Comparison of ENCODE assay signal across 9 mouse cellular contexts in genomic region chr10:42862102-42862740, GRCm38 (mm10). TPM values are rescaled to one million over a fixed set of nuclear protein-coding genes. Genes with fewer than 3 reads are reported as not detected.
DNase-seq lines count a peak whose midpoint lies in the region; ATAC-seq and TF ChIP-seq lines count a peak whose summit lies in the region.
"Had no signal": no experiment of that assay in that cellular context is flagged by ENCODE, and none has a peak within 500 bp of the region (broad histone marks: within the 10 kb centered on the region; RNA-seq: fewer than 3 reads in every experiment).

No protein-coding gene starts in this region.

- TF ChIP-seq EP300 in liver, embryonic 14.5 days (IDR thresholded peaks at IDR 0.05; ENCODE audit: low read depth), result no peak

- peak; percentile 59 for DNase-seq in gastrocnemius, adult 18-20 months (ENCODE audit: low spot score)
- no peak for DNase-seq in gastrocnemius, postnatal 36 days
- peak; percentile 86 for DNase-seq in T-cell, adult 2 months (ENCODE audit: low spot score)
- DNase-seq in hindbrain, postnatal 0 days (ENCODE audit: low spot score), result peak; percentile 17
- no peak for DNase-seq in liver, embryonic 14.5 days (ENCODE audit: low read depth in 3 of 3, low spot score in 3 of 3)
- DNase-seq in right cerebral cortex, postnatal 25 days, result no peak
- no peak for DNase-seq in cerebellum, postnatal 4 days (ENCODE audit: low spot score in 2 of 2)

- ATAC-seq in hindbrain, postnatal 0 days, result no peak
- no peak for ATAC-seq in liver, embryonic 14.5 days (ENCODE audit: insufficient read depth)

- 50% methylated on average over 13 of the region's 13 CpGs for WGBS in hindbrain, postnatal 0 days
- 31% methylated on average over 13 of the region's 13 CpGs for WGBS in liver, embryonic 14.5 days (ENCODE audit: insufficient replicate concordance)
- 53% methylated on average over 13 of the region's 13 CpGs for WGBS in olfactory bulb, adult 2 months

- no peaks in the 10 kb centered on the region for H3K27me3 ChIP-seq in hindbrain, postnatal 0 days (ENCODE audit: insufficient read depth, low read length)
- no peaks in the 10 kb centered on the region for H3K27me3 ChIP-seq in liver, embryonic 14.5 days (ENCODE audit: control insufficient read depth, insufficient read depth, low read length)

- no peak for TF ChIP-seq POLR2A in olfactory bulb, adult 2 months (IDR thresholded peaks at IDR 0.05; ENCODE audit: insufficient read depth, low read depth, low read length)

- intact Hi-C loops in gastrocnemius, postnatal 36 days (cut with DNase I), result loop anchor here (5.0 kb wide), 1 partner anchor 80 kb away; no protein-coding TSS in a partner anchor

- peak overlapping the region; percentile 67 for H3K4me2 ChIP-seq in hindbrain, postnatal 0 days (ENCODE audit: low read depth, low read length)
- peak overlapping the region; percentile 42 for H3K4me2 ChIP-seq in liver, embryonic 14.5 days (ENCODE audit: low read depth)

- TF ChIP-seq CTCF in hindbrain, postnatal 0 days (IDR thresholded peaks at IDR 0.05; ENCODE audit: low read depth), result no peak
- no peak for TF ChIP-seq CTCF in liver, embryonic 14.5 days (IDR thresholded peaks at IDR 0.05; ENCODE audit: low read depth)
- no peak for TF ChIP-seq CTCF in olfactory bulb, adult 2 months (IDR thresholded peaks at IDR 0.05; ENCODE audit: insufficient read depth, low read depth, low read length)

- peaks cover 13% of the 10 kb centered on the region for H3K4me1 ChIP-seq in hindbrain, postnatal 0 days (ENCODE audit: insufficient read depth, low read length)
- H3K4me1 ChIP-seq in liver, embryonic 14.5 days (replicated peaks; ENCODE audit: control insufficient read depth in 2 of 2, insufficient read depth in 2 of 2, low read length in 1 of 2), result peaks cover 2% of the 10 kb centered on the region in 2 experiments; a peak in 1 of 4 replicates
- H3K4me1 ChIP-seq in olfactory bulb, adult 2 months (ENCODE audit: control insufficient read depth, insufficient read depth, low read length), result peaks cover 13% of the 10 kb centered on the region

- H3K9ac ChIP-seq in hindbrain, postnatal 0 days (replicated peaks; ENCODE audit: low read length), result no peak overlapping the region
- no peak overlapping the region for H3K9ac ChIP-seq in liver, embryonic 14.5 days (replicated peaks)

- no peaks in the 10 kb centered on the region for H3K36me3 ChIP-seq in hindbrain, postnatal 0 days (ENCODE audit: insufficient read depth, low read length)
- no peaks in the 10 kb centered on the region for H3K36me3 ChIP-seq in liver, embryonic 14.5 days (replicated peaks; ENCODE audit: control insufficient read depth, insufficient read depth, low read depth)
- H3K36me3 ChIP-seq: G1E had no signal

- no peaks in the 10 kb centered on the region for H3K9me3 ChIP-seq in hindbrain, postnatal 0 days (ENCODE audit: low read length)
- H3K9me3 ChIP-seq in liver, embryonic 14.5 days (ENCODE audit: control insufficient read depth, low read length), result no peaks in the 10 kb centered on the region
- H3K9me3 ChIP-seq: G1E had no signal

- H3K4me3 ChIP-seq in hindbrain, postnatal 0 days (ENCODE audit: low read length), result no peak overlapping the region; the same call in 1 of the 2 replicates
- H3K4me3 ChIP-seq in liver, embryonic 14.5 days (ENCODE audit: insufficient read depth in 1 of 2, low read depth in 2 of 2, low read length in 2 of 2), result peak overlapping the region in 1 of 2 experiments; percentile 5; a peak in 1 of 4 replicates
- H3K4me3 ChIP-seq in olfactory bulb, adult 2 months (ENCODE audit: insufficient read depth, low read depth, low read length), result no peak overlapping the region

- H3K27ac ChIP-seq in hindbrain, postnatal 0 days, result no peak overlapping the region
- H3K27ac ChIP-seq in liver, embryonic 14.5 days, result no peak overlapping the region
- 0 out of 2 replicates have a peak overlapping the region, but pooled peaks have one; percentile 21 for H3K27ac ChIP-seq in olfactory bulb, adult 2 months (ENCODE audit: insufficient read depth, low read depth, low read length)

RNA-seq across cellular contexts. Expression of gene Scml4, which starts 2.1 kb away (rescaled TPM):
- total RNA-seq in gastrocnemius, adult 18-20 months (2021), result 1 to 10 TPM in 1 of 2 experiments, under 1 TPM in 1; 0.59 to 1.1 TPM
- 1 to 10 TPM in 1 of 2 experiments, under 1 TPM in 1; 0.94 to 1.3 TPM for total RNA-seq in gastrocnemius, postnatal 36 days (2021)
- total RNA-seq in hindbrain, postnatal 0 days (2014; rRNA removed), result 16.4 and 21.1 TPM in 2 replicates
- 4.9 and 7.0 TPM in 2 replicates for polyA plus RNA-seq in hindbrain, postnatal 0 days (2015; fragmentation: Nextera tagmentation; extraction: Ambion mirVana)
- 0.06 and 0.19 TPM in 2 replicates for polyA plus RNA-seq in liver, embryonic 14.5 days (2012; rRNA removed)
- 0.15 and 0.37 TPM in 2 replicates for polyA plus RNA-seq in liver, embryonic 14.5 days (2014; fragmentation: Nextera tagmentation; extraction: Ambion mirVana)
- polyA plus RNA-seq in olfactory bulb, adult 2 months (2012; ENCODE audit: insufficient read depth, insufficient read length, low replicate concordance, missing spikeins), result not detected in 2 replicates
- total RNA-seq: G1E had no signal
- polyA plus RNA-seq: G1E had no signal

Comparison
In these comparisons a context has a peak if more than half of its experiments do, and no peak if none do; other contexts are left out.
1. DNase-seq: peak in gastrocnemius, adult 18-20 months (single experiment), T-cell, adult 2 months (single experiment) and hindbrain, postnatal 0 days (single experiment); none in gastrocnemius, postnatal 36 days (0 of 2), liver, embryonic 14.5 days (0 of 3), right cerebral cortex, postnatal 25 days (single experiment) and cerebellum, postnatal 4 days (0 of 2).